Comparison of ENCODE assay signal across 8 mouse cellular contexts in genomic region chr2:12418534-12419261, GRCm38 (mm10). TPM values are rescaled to one million over a fixed set of nuclear protein-coding genes. Genes with fewer than 3 reads are reported as not detected.
DNase-seq lines count a peak whose midpoint lies in the region; ATAC-seq and TF ChIP-seq lines count a peak whose summit lies in the region.

No protein-coding gene starts in this region.

- WGBS in heart, embryonic 11.5 days (ENCODE audit: insufficient replicate concordance): under 1% methylated on average over 40 of the region's 40 CpGs
- WGBS in limb, embryonic 13.5 days: under 1% methylated on average over 40 of the region's 40 CpGs

- no peak for TF ChIP-seq CTCF in C2C12 (IDR thresholded peaks at IDR 0.05; ENCODE audit: control insufficient read depth, insufficient read depth, insufficient read length)
- TF ChIP-seq CTCF in brain, embryonic 14.5 days (IDR thresholded peaks at IDR 0.05; ENCODE audit: borderline replicate concordance, extremely low read depth, insufficient read depth, insufficient read length): no peak

- no peaks in the 10 kb centered on the region for H3K9me3 ChIP-seq in heart, embryonic 11.5 days (replicated peaks; ENCODE audit: control insufficient read depth, low read length)
- H3K9me3 ChIP-seq in limb, embryonic 13.5 days: no peaks in the 10 kb centered on the region

- peaks cover 4% of the 10 kb centered on the region; the same call in 1 of the 2 replicates for H3K4me1 ChIP-seq in heart, embryonic 11.5 days (ENCODE audit: control insufficient read depth, insufficient read depth, low read length)
- peaks cover 9% of the 10 kb centered on the region for H3K4me1 ChIP-seq in limb, embryonic 13.5 days

- peaks cover 36% of the 10 kb centered on the region for H3K79me3 ChIP-seq in C2C12 (ENCODE audit: low read depth)

- no peak for DNase-seq in heart, adult 11 months
- DNase-seq in brain, embryonic 14.5 days (ENCODE audit: low read depth): peak; percentile 55
- DNase-seq in forelimb bud, embryonic 11.5 days (ENCODE audit: low read depth, low spot score): peak; percentile 20
- DNase-seq in thymus, postnatal 4 days: peak; percentile 61

- no peaks in the 10 kb centered on the region for H3K27me3 ChIP-seq in heart, embryonic 11.5 days (ENCODE audit: control insufficient read depth, insufficient read depth, low read length)
- H3K27me3 ChIP-seq in C2C12 (ENCODE audit: control insufficient read depth, insufficient read depth, insufficient read length): no peaks in the 10 kb centered on the region
- H3K27me3 ChIP-seq in limb, embryonic 13.5 days: no peaks in the 10 kb centered on the region

- H3K4me2 ChIP-seq in heart, embryonic 11.5 days: peak overlapping the region; percentile 86
- peak overlapping the region; percentile 73 for H3K4me2 ChIP-seq in limb, embryonic 13.5 days (replicated peaks)

- H3ac ChIP-seq in C2C12 (ENCODE audit: control insufficient read depth, insufficient read length, low read depth): peak overlapping the region; percentile 84

- peak; percentile 58 for ATAC-seq in heart, embryonic 11.5 days (replicated peaks; ENCODE audit: insufficient number of reproducible peaks, low FRiP score, low TSS enrichment)
- ATAC-seq in limb, embryonic 13.5 days (ENCODE audit: low FRiP score, low read depth): peak; percentile 71
- peak; percentile 25 for ATAC-seq in monocyte, adult 5-6 weeks (replicated peaks; ENCODE audit: insufficient number of reproducible peaks, low FRiP score, low TSS enrichment, poor library complexity, severe bottlenecking)

- peaks cover 55% of the 10 kb centered on the region for H3K79me2 ChIP-seq in C2C12 (ENCODE audit: control insufficient read depth, insufficient read depth)

- no peaks in the 10 kb centered on the region for H3K36me3 ChIP-seq in heart, embryonic 11.5 days (ENCODE audit: control insufficient read depth, insufficient read depth, low read length)
- no peaks in the 10 kb centered on the region for H3K36me3 ChIP-seq in C2C12 (ENCODE audit: control insufficient read depth, insufficient read depth)
- no peaks in the 10 kb centered on the region for H3K36me3 ChIP-seq in limb, embryonic 13.5 days

- peak overlapping the region; percentile 89 for H3K4me3 ChIP-seq in heart, embryonic 11.5 days (ENCODE audit: low read depth, low read length)
- H3K4me3 ChIP-seq in C2C12 (ENCODE audit: insufficient read depth, poor library complexity, severe bottlenecking): peak overlapping the region; percentile 92
- H3K4me3 ChIP-seq in limb, embryonic 13.5 days: peak overlapping the region; percentile 87

- TF ChIP-seq POLR2A in brain, embryonic 14.5 days (IDR thresholded peaks at IDR 0.05; ENCODE audit: borderline replicate concordance, extremely low read depth, insufficient read depth, insufficient read length, poor library complexity, severe bottlenecking): no peak

- H3K9ac ChIP-seq in heart, embryonic 11.5 days (ENCODE audit: low read depth, low read length): peak overlapping the region; percentile 84
- peak overlapping the region; percentile 82 for H3K9ac ChIP-seq in limb, embryonic 13.5 days

- H3K27ac ChIP-seq in heart, embryonic 11.5 days (ENCODE audit: low read depth, low read length): peak overlapping the region; percentile 32; the same call in 1 of the 2 replicates
- H3K27ac ChIP-seq in limb, embryonic 13.5 days: peak overlapping the region; percentile 15; the same call in 1 of the 2 replicates

TF ChIP-seq in C2C12, 6 proteins besides CTCF, POLR2A, EP300 and RAD21:
- no peak for TF ChIP-seq USF1 (IDR thresholded peaks at IDR 0.05; ENCODE audit: low read depth)
- TF ChIP-seq MYOD1 (IDR thresholded peaks at IDR 0.05; ENCODE audit: control insufficient read depth, insufficient read length, low read depth): no peak
- no peak for TF ChIP-seq FOSL1 (IDR thresholded peaks at IDR 0.05; ENCODE audit: insufficient read depth, low read length, poor library complexity, severe bottlenecking)
- TF ChIP-seq MYOG (IDR thresholded peaks at IDR 0.05; ENCODE audit: control insufficient read depth, extremely low read depth, insufficient read length): no peak
- TF ChIP-seq MAX (IDR thresholded peaks at IDR 0.05): no peak
- TF ChIP-seq CEBPB (IDR thresholded peaks at IDR 0.05; ENCODE audit: low read depth): no peak

RNA-seq across cellular contexts. Expression of gene Mindy3, which starts 0.6 kb away (rescaled TPM):
- 28.8 and 29.3 TPM in 2 replicates for polyA plus RNA-seq in heart, embryonic 11.5 days (2014; fragmentation: Nextera tagmentation; extraction: Ambion mirVana)
- 24.6 TPM for polyA plus RNA-seq in C2C12 (2012; fragmentation: generic; extraction: Trizol)
- polyA plus RNA-seq in brain, embryonic 14.5 days (2012; rRNA removed): 57.1 and 66.3 TPM in 2 replicates
- 22.1 and 23.6 TPM in 2 replicates for polyA plus RNA-seq in limb, embryonic 13.5 days (2015; fragmentation: Nextera tagmentation; extraction: Ambion mirVana)
- total RNA-seq in monocyte, adult 5-6 weeks (2017): 30.5 to 73.2 TPM (median 47.8 TPM) in 3 replicates
